Mouse (Mus musculus) embryonic fibroblast, embryonic 13.5 days (primary cell): Measurements from ENCODE around the gene Rcan2. TPM values are rescaled to one million over a fixed set of nuclear protein-coding genes. Genes with fewer than 3 reads are reported as not detected.

Source experiments
- H3K27ac ChIP-seq: 2 replicates; pipeline ENCODE4 v1.5.1; 2012; ENCODE audit warnings: low read length, control low read depth, inconsistent platforms; ENCODE audit not compliant: insufficient read depth
- H3K4me1 ChIP-seq: 2 replicates; pipeline ENCODE4 v1.6.1; 2011; ENCODE audit warnings: low read length; ENCODE audit not compliant: control insufficient read depth, insufficient read depth
- H3K4me3 ChIP-seq: 2 replicates; pipeline ENCODE4 v1.5.1; 2011; ENCODE audit warnings: mild to moderate bottlenecking, control low read depth, low read length; ENCODE audit not compliant: insufficient read depth
- CTCF ChIP-seq: IDR thresholded peaks from 2 replicates; pipeline ENCODE4 v1.5.1; 2011; ENCODE audit warnings: mild to moderate bottlenecking, control low read depth, low read length, moderate library complexity, borderline replicate concordance; ENCODE audit not compliant: insufficient read depth
- POLR2A ChIP-seq: IDR thresholded peaks from 2 replicates; pipeline ENCODE4 v1.6.1; 2011; ENCODE audit warnings: low read depth, mild to moderate bottlenecking, control low read depth, low read length, moderate library complexity
- polyA plus RNA-seq: library from polyadenylated mRNA; stranded (reverse); fragments of >200 nt; gene quantifications from 2 replicates; pipeline ENCODE4 v1.2.4, GENCODE M21; 2011; ENCODE audit warnings: low read depth; ENCODE audit not compliant: missing spikeins, insufficient read length

Gene Rcan2
- polyA plus RNA-seq, 1 experiment = 20.4 TPM

GRCm38 (mm10) chr17:43903807-43904771 lies 102.9 kb downstream of the Rcan2 start:
- H3K27ac ChIP-seq = no peak overlapping the region
- H3K4me3 ChIP-seq = no peak overlapping the region
- TF ChIP-seq POLR2A (no peak), CTCF (no peak)
- H3K4me1 ChIP-seq = peaks cover 4% of the 10 kb centered on the region; the same call in 1 of the 2 replicates

- Histone ChIP-seq H3K4me1 (peaks cover 4% of the 10 kb centered on the region; the same call in 1 of the 2 replicates), H3K27ac (no peak overlapping the region), H3K4me3 (no peak overlapping the region)
- TF ChIP-seq POLR2A (no peak), CTCF (no peak)
Observed at GRCm38 (mm10) chr17:43904896-43905295, 103.7 kb downstream of the Rcan2 start.

DNA sequence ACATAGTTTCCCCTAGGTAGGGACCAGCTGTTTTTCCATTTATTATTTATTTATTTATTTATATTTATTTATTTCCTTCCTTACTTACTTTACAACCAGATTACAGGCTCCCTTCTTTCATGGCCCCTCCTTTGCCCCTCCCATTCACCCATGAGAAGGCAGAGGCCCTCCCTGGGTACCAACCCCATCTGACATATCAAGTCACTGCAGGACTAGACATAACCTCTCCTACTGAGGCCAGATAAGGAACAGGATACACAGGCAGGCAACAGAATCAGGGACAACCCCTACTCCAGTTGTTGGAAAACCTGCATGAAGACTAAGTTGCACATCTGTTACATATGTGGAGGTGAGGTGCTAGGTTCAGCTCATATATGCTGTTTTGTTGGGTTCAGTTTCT lies 105.6 kb downstream of the Rcan2 start:
- TF ChIP-seq POLR2A = no peak
- no peak for TF ChIP-seq CTCF
- peaks cover 4% of the 10 kb centered on the region; the same call in 1 of the 2 replicates for H3K4me1 ChIP-seq
- H3K27ac ChIP-seq = no peak overlapping the region
- no peak overlapping the region for H3K4me3 ChIP-seq

DNA sequence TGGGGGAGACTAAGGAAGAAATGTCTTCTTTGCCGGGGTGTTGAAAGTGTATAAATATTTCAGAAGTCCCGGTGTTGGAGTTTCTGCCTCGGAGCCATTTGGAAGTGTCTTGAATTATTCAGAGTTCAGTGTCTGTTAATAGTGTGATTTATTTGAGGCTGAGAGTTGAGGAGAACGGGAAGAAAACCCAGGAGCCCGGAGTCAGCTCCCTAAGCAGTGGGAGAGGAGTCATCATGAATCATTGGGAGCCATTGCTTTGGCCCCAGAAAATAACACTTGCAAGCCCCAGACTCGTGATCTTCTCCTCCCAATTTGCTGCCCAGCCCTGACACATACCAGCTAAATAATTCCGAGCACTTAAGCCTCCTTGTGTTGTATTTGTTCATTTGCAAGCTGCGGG lies 115.0 kb downstream of the Rcan2 start:
- H3K4me1 ChIP-seq = 0 out of 2 replicates have a peak, but pooled peaks cover 2% of the 10 kb centered on the region
- no peak overlapping the region for H3K4me3 ChIP-seq
- no peak for TF ChIP-seq POLR2A
- no peak for TF ChIP-seq CTCF
- H3K27ac ChIP-seq = peak overlapping the region; percentile 69; the same call in 1 of the 2 replicates

- TF ChIP-seq POLR2A (no peak), CTCF (no peak)
- H3K27ac ChIP-seq = no peak overlapping the region
- H3K4me3 ChIP-seq = no peak overlapping the region
- H3K4me1 ChIP-seq = 0 out of 2 replicates have a peak, but pooled peaks cover 2% of the 10 kb centered on the region
Observed at GRCm38 (mm10) chr17:43917143-43917542, 116.0 kb downstream of the Rcan2 start.

GRCm38 (mm10) chr17:43929856-43930255 lies 128.7 kb downstream of the Rcan2 start:
- TF ChIP-seq CTCF (no peak), POLR2A (no peak)
- Histone ChIP-seq H3K27ac (no peak overlapping the region), H3K4me3 (no peak overlapping the region), H3K4me1 (no peaks in the 10 kb centered on the region)

GRCm38 (mm10) chr17:43931731-43932130 lies 130.6 kb downstream of the Rcan2 start:
- H3K4me3 ChIP-seq = no peak overlapping the region

GRCm38 (mm10) chr17:43934056-43934455 lies 132.9 kb downstream of the Rcan2 start:
- no peaks in the 10 kb centered on the region for H3K4me1 ChIP-seq
- no peak overlapping the region for H3K27ac ChIP-seq
- H3K4me3 ChIP-seq = no peak overlapping the region
- no peak for TF ChIP-seq POLR2A
- no peak for TF ChIP-seq CTCF

More at GRCm38 (mm10) chr17:43931731-43932130, 130.6 kb downstream of the Rcan2 start:
- H3K27ac ChIP-seq = no peak overlapping the region
- no peak for TF ChIP-seq POLR2A
- no peak for TF ChIP-seq CTCF
- H3K4me1 ChIP-seq = no peaks in the 10 kb centered on the region

DNA sequence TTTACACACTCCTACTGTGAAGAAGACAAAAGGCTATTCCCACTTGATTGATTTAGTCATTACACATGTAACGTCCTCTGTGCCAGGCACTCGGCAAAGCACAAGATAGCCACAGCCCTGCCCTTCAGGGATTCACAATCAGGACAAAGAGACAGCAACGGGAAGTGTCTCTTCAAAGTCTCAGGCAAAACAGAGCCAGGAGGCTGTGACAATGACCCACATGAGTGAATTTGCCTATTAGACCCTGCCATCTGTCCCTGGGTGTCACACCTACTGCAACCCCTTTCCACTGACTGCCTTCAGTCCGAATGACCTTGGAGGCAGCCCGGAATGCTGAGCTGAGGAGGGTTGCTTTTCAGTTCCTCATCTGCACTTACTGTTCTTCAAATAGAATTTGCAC lies 151.1 kb downstream of the Rcan2 start:
- Histone ChIP-seq H3K4me3 (no peak overlapping the region), H3K27ac (no peak overlapping the region), H3K4me1 (peaks cover 4% of the 10 kb centered on the region)
- TF ChIP-seq POLR2A (no peak), CTCF (no peak)
